Mouse (Mus musculus) embryonic facial prominence, embryonic 15.5 days (tissue): Measurements from ENCODE around the gene Hist1h2ag. TPM values are rescaled to one million over a fixed set of nuclear protein-coding genes. Genes with fewer than 3 reads are reported as not detected.
A peak's percentile ranks its signal among the peaks of the same experiment; 100 is the strongest.

Source experiments
- ATAC-seq: fragments of 200-750 bp; cut with Nextera tagmentation; 2 replicates; pipeline ENCODE4 v1.8.0; 2017; ENCODE audit warnings: low read depth, moderate TSS enrichment; ENCODE audit not compliant: insufficient number of reproducible peaks, low FRiP score, low TSS enrichment
- H3K27ac ChIP-seq: fragments of 300-500 bp; sonication (generic); replicated peaks from 2 replicates; pipeline ENCODE4 v1.5.1; 2015; ENCODE audit warnings: mild to moderate bottlenecking, inconsistent platforms
- H3K27me3 ChIP-seq: fragments of 300-500 bp; sonication (generic); 2 replicates; pipeline ENCODE4 v1.6.1; 2015; ENCODE audit warnings: inconsistent platforms
- H3K36me3 ChIP-seq: fragments of 300-500 bp; sonication (generic); 2 replicates; pipeline ENCODE4 v1.6.1; 2015; ENCODE audit warnings: mild to moderate bottlenecking, inconsistent platforms
- H3K4me1 ChIP-seq: fragments of 300-500 bp; sonication (generic); 2 replicates; pipeline ENCODE4 v1.6.1; 2015; ENCODE audit warnings: inconsistent platforms
- H3K4me2 ChIP-seq: fragments of 300-500 bp; sonication (generic); replicated peaks from 2 replicates; pipeline ENCODE4 v1.6.1; 2015; ENCODE audit warnings: mild to moderate bottlenecking, inconsistent platforms
- H3K4me3 ChIP-seq: fragments of 300-500 bp; sonication (generic); replicated peaks from 2 replicates; pipeline ENCODE4 v1.5.1; 2015; ENCODE audit warnings: mild to moderate bottlenecking, inconsistent platforms
- H3K9ac ChIP-seq: fragments of 300-500 bp; sonication (generic); 2 replicates; pipeline ENCODE4 v1.6.1; 2015; ENCODE audit warnings: inconsistent platforms
- H3K9me3 ChIP-seq: fragments of 300-500 bp; sonication (generic); replicated peaks from 2 replicates; pipeline ENCODE4 v1.6.1; 2016; ENCODE audit warnings: inconsistent platforms
- WGBS: fragments of 180-500 bp; shearing (Covaris S2); methylation state at CpG from one replicate; pipeline ENCODE4 v1.1.7; 2015; 5-methylcytosine and 5-hydroxymethylcytosine counted together
- microRNA-seq: library from miRNA; unstranded; fragments of <30 nt; microRNA quantifications from one replicate; pipeline ENCODE4, GENCODE M21; 2016; ENCODE audit warnings: borderline number of aligned reads
- polyA plus RNA-seq: library from polyadenylated mRNA; unstranded; fragments of >200 nt; fragmentation: Nextera tagmentation; extraction: Ambion mirVana; gene quantifications from 2 replicates; pipeline ENCODE4 v1.2.1, GENCODE M21; 2015

The Hist1h2ag gene
- polyA plus RNA-seq, 1 experiment from 2014 or later, result 33.8 TPM

GRCm38 (mm10) chr13:21995331-21995914, 47.3 kb downstream of the Hist1h2ag start:
- Histone ChIP-seq H3K9ac (no peak overlapping the region), H3K27me3 (peaks cover 67% of the 10 kb centered on the region)

GRCm38 (mm10) chr13:21994896-21995295, 47.8 kb downstream of the Hist1h2ag start:
- no peaks in the 10 kb centered on the region for H3K9me3 ChIP-seq
- H3K27ac ChIP-seq, result no peak overlapping the region
- peaks cover 16% of the 10 kb centered on the region for H3K4me1 ChIP-seq
- H3K36me3 ChIP-seq, result no peaks in the 10 kb centered on the region
- no peak for ATAC-seq
- peaks cover 62% of the 10 kb centered on the region for H3K27me3 ChIP-seq
- H3K4me3 ChIP-seq, result peak overlapping the region; percentile 34
- peak overlapping the region; percentile 55 for H3K4me2 ChIP-seq
- WGBS, result 4% methylated on average over 8 of the region's 8 CpGs
- no peak overlapping the region for H3K9ac ChIP-seq

More at GRCm38 (mm10) chr13:21995331-21995914, 47.3 kb downstream of the Hist1h2ag start:
- no peaks in the 10 kb centered on the region for H3K36me3 ChIP-seq
- H3K4me1 ChIP-seq, result peaks cover 16% of the 10 kb centered on the region
- no peaks in the 10 kb centered on the region for H3K9me3 ChIP-seq
- peak overlapping the region; percentile 55 for H3K4me2 ChIP-seq
- no peak overlapping the region for H3K27ac ChIP-seq
- no peak for ATAC-seq
- under 1% methylated on average over 21 of the region's 21 CpGs for WGBS
- H3K4me3 ChIP-seq, result peak overlapping the region; percentile 34

GRCm38 (mm10) chr13:21993957-21994738, 48.6 kb downstream of the Hist1h2ag start:
- no peak overlapping the region for H3K4me2 ChIP-seq
- 2% methylated on average over 22 of the region's 22 CpGs for WGBS
- peaks cover 55% of the 10 kb centered on the region for H3K27me3 ChIP-seq

GRCm38 (mm10) chr13:21992550-21992949, 50.2 kb downstream of the Hist1h2ag start:
- Histone ChIP-seq H3K9me3 (no peaks in the 10 kb centered on the region), H3K4me2 (no peak overlapping the region), H3K9ac (no peak overlapping the region), H3K4me1 (peaks cover 16% of the 10 kb centered on the region), H3K27me3 (peaks cover 40% of the 10 kb centered on the region), H3K4me3 (no peak overlapping the region), H3K27ac (no peak overlapping the region), H3K36me3 (no peaks in the 10 kb centered on the region)
- ATAC-seq, result no peak
- 77% methylated on average over 5 of the region's 5 CpGs for WGBS

More at GRCm38 (mm10) chr13:21993957-21994738, 48.6 kb downstream of the Hist1h2ag start:
- peaks cover 16% of the 10 kb centered on the region for H3K4me1 ChIP-seq
- ATAC-seq, result no peak
- no peaks in the 10 kb centered on the region for H3K9me3 ChIP-seq
- H3K4me3 ChIP-seq, result no peak overlapping the region
- no peak overlapping the region for H3K27ac ChIP-seq
- H3K9ac ChIP-seq, result no peak overlapping the region
- no peaks in the 10 kb centered on the region for H3K36me3 ChIP-seq

Small RNA genes lying within 50 kb of the gene (microRNA-seq; reads per million reads assigned to microRNA genes)
- not detected for gene Gm26300
- gene Gm44390, result not detected
- not detected for gene Gm44486

Other genes with a start within 250 kb of the Hist1h2ag start
- 12.0 and 14.0 TPM in 2 replicates for gene Hist1h2bq, start 232.7 kb downstream of the Hist1h2ag start, polyA plus RNA-seq
- not detected in 2 replicates for gene Hist1h2ao, start 232.5 kb downstream of the Hist1h2ag start, polyA plus RNA-seq
- gene Hist1h4m, start 231.2 kb downstream of the Hist1h2ag start, polyA plus RNA-seq, result not detected in 2 replicates
- gene Hist1h4n, start 210.7 kb downstream of the Hist1h2ag start, polyA plus RNA-seq, result 10.7 and 11.9 TPM in 2 replicates
- gene Hist1h2ap, start 209.4 kb downstream of the Hist1h2ag start, polyA plus RNA-seq, result 2,761 and 2,921 TPM in 2 replicates
- 14.2 and 14.7 TPM in 2 replicates for gene Hist1h2br, start 209.2 kb downstream of the Hist1h2ag start, polyA plus RNA-seq
- gene Zfp184, start 97.8 kb downstream of the Hist1h2ag start, polyA plus RNA-seq, result 7.7 and 9.0 TPM in 2 replicates
- gene Pom121l2, start 61.8 kb downstream of the Hist1h2ag start, polyA plus RNA-seq, result 0.29 TPM in 2 replicates
- 1.2 and 1.8 TPM in 2 replicates for gene Prss16, start 33.2 kb downstream of the Hist1h2ag start, polyA plus RNA-seq
- gene Hist1h2ah, start 7.4 kb downstream of the Hist1h2ag start, polyA plus RNA-seq, result 2.8 and 17.2 TPM in 2 replicates
- gene Hist1h2bk, start 7.1 kb downstream of the Hist1h2ag start, polyA plus RNA-seq, result 3.1 and 4.0 TPM in 2 replicates
- 17.5 and 20.6 TPM in 2 replicates for gene Hist1h4i, start 1.6 kb downstream of the Hist1h2ag start, polyA plus RNA-seq
- 5.7 and 6.9 TPM in 2 replicates for gene Hist1h2bj, start 270 bp upstream of the Hist1h2ag start, polyA plus RNA-seq
- gene Vmn1r188, start 41.5 kb upstream of the Hist1h2ag start, polyA plus RNA-seq, result not detected in 2 replicates
- gene Vmn1r189, start 62.9 kb upstream of the Hist1h2ag start, polyA plus RNA-seq, result not detected in 2 replicates
- not detected in 2 replicates for gene Vmn1r191, start 141.0 kb upstream of the Hist1h2ag start, polyA plus RNA-seq
- not detected in 2 replicates for gene Vmn1r192, start 148.2 kb upstream of the Hist1h2ag start, polyA plus RNA-seq
- gene Vmn1r193, start 180.2 kb upstream of the Hist1h2ag start, polyA plus RNA-seq, result not detected in 2 replicates
- gene Vmn1r194, start 201.3 kb upstream of the Hist1h2ag start, polyA plus RNA-seq, result not detected in 2 replicates
- not detected in 2 replicates for gene Vmn1r195, start 227.6 kb upstream of the Hist1h2ag start, polyA plus RNA-seq
- gene Vmn1r196, start 247.0 kb upstream of the Hist1h2ag start, polyA plus RNA-seq, result 0.07 TPM in 2 replicates